Comparison of ENCODE assay signal across 9 mouse cellular contexts in the genomic region with DNA sequence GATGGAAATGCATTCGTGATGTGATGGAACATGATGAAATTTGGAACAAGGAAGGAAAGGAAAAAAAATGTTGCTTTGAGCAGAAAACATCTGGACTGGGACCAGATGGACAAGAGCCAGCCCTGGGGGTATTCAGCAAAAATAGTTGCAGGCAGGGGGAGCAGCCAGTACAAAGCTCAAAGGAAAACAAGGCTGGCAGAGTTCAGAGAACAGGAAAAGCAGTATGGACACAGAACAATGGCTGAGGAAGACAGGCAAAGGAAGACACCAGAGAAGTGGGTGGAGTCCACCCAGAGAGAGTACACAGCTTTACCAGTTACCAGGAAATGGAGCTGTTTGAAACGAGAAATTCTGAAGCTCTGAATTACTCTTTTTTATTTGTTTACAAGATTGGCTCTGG. TPM values are rescaled to one million over a fixed set of nuclear protein-coding genes. Genes with fewer than 3 reads are reported as not detected.
DNase-seq lines count a peak whose midpoint lies in the region; ATAC-seq and TF ChIP-seq lines count a peak whose summit lies in the region.
"Had no signal": no experiment of that assay in that cellular context is flagged by ENCODE, and none has a peak within 500 bp of the region (broad histone marks: within the 10 kb centered on the region; RNA-seq: fewer than 3 reads in every experiment).

No protein-coding gene starts in this region.

- 29% methylated on average over 2 of the region's 2 CpGs for WGBS in intestine, postnatal 0 days
- 44% methylated on average over 2 of the region's 2 CpGs for WGBS in hindbrain, embryonic 13.5 days

- no peak overlapping the region for H3K4me2 ChIP-seq in intestine, postnatal 0 days (replicated peaks; ENCODE audit: low read depth)
- H3K4me2 ChIP-seq in hindbrain, embryonic 13.5 days, result no peak overlapping the region

- no peaks in the 10 kb centered on the region for H3K9me3 ChIP-seq in intestine, postnatal 0 days (ENCODE audit: control insufficient read depth)
- H3K9me3 ChIP-seq in hindbrain, embryonic 13.5 days, result no peaks in the 10 kb centered on the region

- no peak overlapping the region for H3K27ac ChIP-seq in intestine, postnatal 0 days (ENCODE audit: low read depth, low read length)
- no peak overlapping the region for H3K27ac ChIP-seq in hindbrain, embryonic 13.5 days

- peak; percentile 29 for TF ChIP-seq CTCF in intestine, postnatal 0 days (IDR thresholded peaks at IDR 0.05; ENCODE audit: low read depth)

- no peak for ATAC-seq in intestine, postnatal 0 days
- no peak for ATAC-seq in hindbrain, embryonic 13.5 days (ENCODE audit: low FRiP score)

- DNase-seq in ES-CJ7 (ENCODE audit: low read depth, low spot score) (peak; percentile 2), ZHBTc4 (ENCODE audit: low read depth, low spot score) (peak; percentile 12)
- DNase-seq in gastrocnemius, adult 8-10 months (ENCODE audit: low spot score in 2 of 2), result peak; percentile 44 to 55
- peak; percentile 6 to 9 for DNase-seq in left cerebral cortex, adult 8-10 months (ENCODE audit: low spot score in 2 of 2)
- DNase-seq in ovary, postnatal 14 days (ENCODE audit: low spot score), result peak; percentile 18
- no peak for DNase-seq in c-Kit-positive CD71-positive TER-119-positive erythroid progenitor cells, embryonic 14.5 days (ENCODE audit: low spot score)

- H3K36me3 ChIP-seq in intestine, postnatal 0 days (ENCODE audit: control insufficient read depth, insufficient read depth), result no peaks in the 10 kb centered on the region
- no peaks in the 10 kb centered on the region for H3K36me3 ChIP-seq in hindbrain, embryonic 13.5 days

- H3K4me3 ChIP-seq in intestine, postnatal 0 days (ENCODE audit: low read depth, low read length), result no peak overlapping the region
- H3K4me3 ChIP-seq in hindbrain, embryonic 13.5 days, result no peak overlapping the region
- H3K4me3 ChIP-seq: myocyte had no signal

- no peaks in the 10 kb centered on the region for H3K4me1 ChIP-seq in intestine, postnatal 0 days (replicated peaks; ENCODE audit: control insufficient read depth, insufficient read depth, low read length)
- H3K4me1 ChIP-seq in hindbrain, embryonic 13.5 days (replicated peaks), result no peaks in the 10 kb centered on the region

- H3K9ac ChIP-seq in intestine, postnatal 0 days (ENCODE audit: low read depth, low read length), result no peak overlapping the region
- no peak overlapping the region for H3K9ac ChIP-seq in hindbrain, embryonic 13.5 days

- no peaks in the 10 kb centered on the region for H3K27me3 ChIP-seq in intestine, postnatal 0 days (replicated peaks; ENCODE audit: control insufficient read depth, insufficient read depth, low read length)
- no peaks in the 10 kb centered on the region for H3K27me3 ChIP-seq in hindbrain, embryonic 13.5 days

RNA-seq across cellular contexts. Expression of gene Btbd3, which starts 40.8 kb away (rescaled TPM):
- 1 to 10 TPM; 7.3 to 9.6 (median 8.1) TPM for total RNA-seq in gastrocnemius, adult 8-10 months (2022)
- 10.6 and 11.4 TPM in 2 replicates for polyA plus RNA-seq in intestine, postnatal 0 days (2015; fragmentation: Nextera tagmentation; extraction: Ambion mirVana)
- total RNA-seq in left cerebral cortex, adult 8-10 months (2022), result 100 to 1,000 TPM; 114 to 138 (median 124) TPM
- polyA plus RNA-seq in hindbrain, embryonic 13.5 days (2015; fragmentation: Nextera tagmentation; extraction: Ambion mirVana), result 26.6 and 27.5 TPM in 2 replicates

Comparison
In these comparisons a context has a peak if more than half of its experiments do, and no peak if none do; other contexts are left out.
1. RNA of gene Btbd3, which starts 40.8 kb away (total RNA-seq): 114 to 138 TPM in left cerebral cortex, adult 8-10 months; 7.3 to 9.6 TPM in gastrocnemius, adult 8-10 months; every median in the first group is over 10 times any median in the second.